Mouse (Mus musculus): ENCODE results near the gene Ankrd10.

- TF ChIP-seq FOSL1 (IDR thresholded peaks at IDR 0.05; ENCODE audit: insufficient read depth, low read length, poor library complexity, severe bottlenecking) (no peak), CTCF (IDR thresholded peaks at IDR 0.05; ENCODE audit: control insufficient read depth, insufficient read depth, insufficient read length) (no peak), MAX (IDR thresholded peaks at IDR 0.05) (no peak), USF1 (IDR thresholded peaks at IDR 0.05; ENCODE audit: low read depth) (no peak)
These were observed 59.8 kb downstream of the Ankrd10 start for GRCm38 (mm10) chr8:11575604-11576384.

All from C2C12 (cell line).